Mouse (Mus musculus) mouse embryonic stem cell (cell line): ENCODE measurements around the gene Lhpp.
"Not testable (repeated sequence)": the region's sequence is repeated elsewhere in the genome, so short reads cannot be mapped to it uniquely, and the experiment has no call there.

Experiments used
- in situ Hi-C, 2 experiments: fragments of 300-500 bp; cut with MboI; formaldehyde crosslinking; loops; 1 replicate in 1 of 2; 3 replicates in 1 of 2; pipeline ENCODE4 v1.14.3; 2019 to 2020; ENCODE audit warnings: low sequenced_read_pairs in 2 of 2, low pct_unique_long_range_greater_than_20kb in 1 of 2, mixed read lengths in 1 of 2; ENCODE audit not compliant: unreplicated experiment in 1 of 2

Gene Lhpp

GRCm38 (mm10) chr7:132631313-132631712 lies 20.9 kb downstream of the Lhpp start:
- in situ Hi-C loops = no loop called here

GRCm38 (mm10) chr7:132637292-132637691 lies 26.9 kb downstream of the Lhpp start:
- in situ Hi-C loops = no loop called here

GRCm38 (mm10) chr7:132638446-132639087 lies 28.1 kb downstream of the Lhpp start:
- in situ Hi-C loops = no loop called here

- in situ Hi-C loops = no loop called here
Observed at GRCm38 (mm10) chr7:132640946-132641345, 30.5 kb downstream of the Lhpp start.

- in situ Hi-C loops = no loop called here
Observed at GRCm38 (mm10) chr7:132641606-132642005, 31.2 kb downstream of the Lhpp start.

- in situ Hi-C loops = no loop called here
Observed at GRCm38 (mm10) chr7:132644605-132645279, 34.3 kb downstream of the Lhpp start.

GRCm38 (mm10) chr7:132646514-132646913 lies 36.1 kb downstream of the Lhpp start:
- in situ Hi-C loops = no loop called here

GRCm38 (mm10) chr7:132654412-132654811 lies 44.0 kb downstream of the Lhpp start:
- in situ Hi-C loops = loop anchor here (5.0 to 10.0 kb wide), 2 partner anchors 230 to 243 kb away; no protein-coding TSS in a partner anchor

- in situ Hi-C loops = loop anchor here in 1 of 2 experiments (10.0 kb wide), 1 partner anchor 229 kb away; no protein-coding TSS in a partner anchor
Observed at GRCm38 (mm10) chr7:132656075-132656474, 45.6 kb downstream of the Lhpp start.

GRCm38 (mm10) chr7:132656548-132656947 lies 46.1 kb downstream of the Lhpp start:
- in situ Hi-C loops = loop anchor here in 1 of 2 experiments (10.0 kb wide), 1 partner anchor 228 kb away; no protein-coding TSS in a partner anchor

- in situ Hi-C loops = loop anchor here in 1 of 2 experiments (10.0 kb wide), 1 partner anchor 227 kb away; no protein-coding TSS in a partner anchor
Observed at GRCm38 (mm10) chr7:132657371-132658057, 47.1 kb downstream of the Lhpp start.

GRCm38 (mm10) chr7:132658058-132658450 lies 47.6 kb downstream of the Lhpp start:
- in situ Hi-C loops = loop anchor here in 1 of 2 experiments (10.0 kb wide), 1 partner anchor 227 kb away; no protein-coding TSS in a partner anchor

- in situ Hi-C loops = loop anchor here in 1 of 2 experiments (10.0 kb wide), 1 partner anchor 226 kb away; no protein-coding TSS in a partner anchor
Observed at GRCm38 (mm10) chr7:132658688-132659087, 48.2 kb downstream of the Lhpp start.

- in situ Hi-C loops = loop anchor here in 1 of 2 experiments (10.0 kb wide), 1 partner anchor 225 kb away; no protein-coding TSS in a partner anchor
Observed at GRCm38 (mm10) chr7:132659633-132660032, 49.2 kb downstream of the Lhpp start.

- in situ Hi-C loops = not testable (repeated sequence)
Observed at GRCm38 (mm10) chr7:132662831-132663230, 52.4 kb downstream of the Lhpp start.

GRCm38 (mm10) chr7:132664815-132665214 lies 54.4 kb downstream of the Lhpp start:
- in situ Hi-C loops = no loop called here

- in situ Hi-C loops = no loop called here
Observed at GRCm38 (mm10) chr7:132665664-132666382, 55.4 kb downstream of the Lhpp start.

GRCm38 (mm10) chr7:132666516-132666915 lies 56.1 kb downstream of the Lhpp start:
- in situ Hi-C loops = no loop called here
